Mouse (Mus musculus): ENCODE results near the gene 2610021A01Rik. TPM values are rescaled to one million over a fixed set of nuclear protein-coding genes. Genes with fewer than 3 reads are reported as not detected.
"Not testable (repeated sequence)": the region's sequence is repeated elsewhere in the genome, so short reads cannot be mapped to it uniquely, and the experiment has no call there.

The 2610021A01Rik gene
- total RNA-seq (2021): 10 to 100 TPM; 36.3 to 37.0 TPM
- long read RNA-seq, full-length matches to known transcripts: 6 of 16 reads
- long read RNA-seq, partial matches to known transcripts: 3 of 16 reads
- long read RNA-seq, other reads (novel, unspliced or antisense): 7 of 16 reads

- DNase-seq (ENCODE audit: low spot score in 2 of 2): peak; percentile 86 to 96
Measured at GRCm38 (mm10) chr7:41599034-41599813, at the start of gene 2610021A01Rik. TSS of gene 2610021A01Rik (plus strand) at chr7:41599230.

GRCm38 (mm10) chr7:41560681-41561080, 38.3 kb upstream of the 2610021A01Rik start:
- no peak for DNase-seq (ENCODE audit: low spot score in 2 of 2)

GRCm38 (mm10) chr7:41573562-41573961, 25.5 kb upstream of the 2610021A01Rik start, which contains the start of gene Gm6871:
TSS of gene Gm6871 (minus strand) at chr7:41573662.
- DNase-seq (ENCODE audit: low spot score in 2 of 2): not testable (repeated sequence)

- no peak for DNase-seq (ENCODE audit: low spot score in 2 of 2)
Measured at GRCm38 (mm10) chr7:41577956-41578355, 21.1 kb upstream of the 2610021A01Rik start.

- DNase-seq (ENCODE audit: low spot score in 2 of 2): no peak
Measured at GRCm38 (mm10) chr7:41582028-41582427, 17.0 kb upstream of the 2610021A01Rik start.

DNA sequence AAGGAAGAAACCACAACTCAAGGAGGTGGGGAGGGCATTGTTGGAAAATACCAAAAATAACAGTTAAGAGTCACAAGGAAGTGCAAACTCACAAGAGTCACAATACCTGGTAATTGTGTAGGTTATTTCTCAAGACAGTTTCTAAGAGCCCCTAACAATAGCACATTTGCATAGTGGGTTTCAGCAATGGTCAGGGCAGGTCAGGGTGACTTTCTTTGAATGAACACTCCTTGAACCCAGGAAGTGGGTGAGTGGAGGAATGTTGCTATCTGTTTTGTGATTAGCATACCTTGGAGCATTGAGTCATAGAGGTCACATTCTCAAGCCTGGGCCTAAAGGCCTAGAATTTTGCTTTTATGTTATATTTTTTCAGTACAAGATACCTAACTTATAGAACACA, 11.2 kb upstream of the 2610021A01Rik start:
- DNase-seq (ENCODE audit: low spot score in 2 of 2): not testable (repeated sequence)

DNA sequence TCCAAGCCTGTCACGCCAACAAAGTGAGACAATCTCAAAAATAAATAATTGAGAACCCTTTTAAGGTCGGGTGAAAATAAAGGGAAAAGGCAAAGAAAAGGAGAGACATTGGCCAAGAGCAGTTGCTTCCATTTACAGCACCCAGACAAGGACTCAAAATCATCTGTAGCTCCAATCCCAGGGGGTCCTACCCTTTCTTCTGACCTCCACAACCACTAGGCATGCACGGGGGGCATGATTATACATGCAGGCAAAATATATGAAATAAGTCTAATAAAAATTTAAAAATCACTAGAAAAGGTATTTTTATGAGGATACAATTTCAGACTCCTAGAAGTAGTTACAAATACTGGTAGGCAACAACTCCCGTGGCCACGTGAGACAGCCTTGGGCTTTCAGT, 415 bp upstream of the 2610021A01Rik start:
- no peak for DNase-seq (ENCODE audit: low spot score in 2 of 2)

- DNase-seq (ENCODE audit: low spot score in 2 of 2): peak in 1 of 2 experiments; percentile 19
Measured at GRCm38 (mm10) chr7:41599932-41600548, 1.0 kb downstream of the 2610021A01Rik start.

DNA sequence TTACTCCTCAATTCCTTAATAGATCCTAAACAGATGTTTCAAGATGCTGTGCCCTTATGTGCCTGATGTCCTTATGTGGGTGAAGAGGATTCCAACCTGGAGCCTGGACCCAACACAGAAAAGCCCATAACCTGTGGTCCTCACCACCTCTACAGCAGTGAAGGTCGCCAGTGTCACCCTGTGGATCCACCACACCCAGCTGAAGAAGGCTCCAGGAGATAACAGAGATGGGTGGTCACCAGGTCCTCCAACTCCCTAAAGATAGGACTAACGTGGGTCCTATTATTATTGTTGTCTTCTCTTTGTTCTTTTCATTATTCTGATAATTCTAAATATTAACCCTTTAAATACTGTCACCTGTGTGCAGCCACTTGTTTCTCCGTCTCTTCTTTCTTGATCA, 12.6 kb downstream of the 2610021A01Rik start:
- no peak for DNase-seq (ENCODE audit: low spot score in 2 of 2)

GRCm38 (mm10) chr7:41616241-41616640, 17.2 kb downstream of the 2610021A01Rik start:
- DNase-seq (ENCODE audit: low spot score in 2 of 2): not testable (repeated sequence)

- DNase-seq (ENCODE audit: low spot score in 2 of 2): peak; percentile 95 to 98
Measured at GRCm38 (mm10) chr7:41632409-41633220, 33.6 kb downstream of the 2610021A01Rik start, which contains the start of gene Zfp788. TSS of gene Zfp788 (plus strand) at chr7:41633203.

GRCm38 (mm10) chr7:41633221-41633984, 34.4 kb downstream of the 2610021A01Rik start:
- peak; percentile 88 to 97 for DNase-seq (ENCODE audit: low spot score in 2 of 2)

DNA sequence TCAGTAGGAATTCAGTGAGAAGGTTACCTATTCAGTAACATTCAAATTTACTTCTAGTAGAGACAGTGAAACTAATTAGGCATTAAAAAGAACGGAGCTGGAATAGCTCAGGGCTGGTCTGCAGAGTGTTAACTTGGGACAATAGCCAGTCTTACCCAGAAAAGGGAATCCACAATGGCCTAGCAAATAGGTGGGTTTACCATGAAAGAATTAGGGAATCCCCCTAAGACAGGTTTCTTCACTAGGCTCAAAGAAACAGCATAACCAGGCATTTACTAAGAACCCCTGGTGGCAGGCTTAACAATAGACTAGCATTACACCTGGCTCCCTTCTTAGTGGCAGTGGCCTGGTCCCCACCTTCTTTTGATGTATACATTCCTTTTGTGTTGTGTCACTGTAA, 75.3 kb downstream of the 2610021A01Rik start:
- DNase-seq (ENCODE audit: low spot score in 2 of 2): not testable (repeated sequence)

Other genes starting within 250 kb of the 2610021A01Rik start
- gene AI987944, start 205.9 kb upstream of the 2610021A01Rik start, total RNA-seq (2021): 10 to 100 TPM; 12.7 to 14.4 TPM
- under 1 TPM; 0.50 to 0.56 TPM for gene Vmn2r57, start 150.5 kb upstream of the 2610021A01Rik start, total RNA-seq (2021)
- under 1 TPM; 0.20 to 0.42 TPM for gene Gm20449, start 99.8 kb upstream of the 2610021A01Rik start, total RNA-seq (2021)
- 10 to 100 TPM in 1 of 2 experiments, 1 to 10 TPM in 1; 9.2 to 10.7 TPM for gene AW146154, start 99.3 kb upstream of the 2610021A01Rik start, total RNA-seq (2021)
- gene Gm6871, start 25.6 kb upstream of the 2610021A01Rik start, total RNA-seq (2021): not detected
- 10 to 100 TPM; 34.7 to 35.4 TPM for gene Zfp788, start 34.0 kb downstream of the 2610021A01Rik start, total RNA-seq (2021)

All from layer of hippocampus, adult 18-20 months (tissue).